Mouse (Mus musculus): ENCODE data around the gene Rpl23a.

Rpl23a gene

GRCm38 (mm10) chr11:78183884-78184514 is 615 bp upstream of the Rpl23a start:
- DNase-seq = no peak

- DNase-seq = no peak
Observed at GRCm38 (mm10) chr11:78182450-78182849, 934 bp downstream of the Rpl23a start.

GRCm38 (mm10) chr11:78181830-78182357 is 1.5 kb downstream of the Rpl23a start:
- no peak for DNase-seq

GRCm38 (mm10) chr11:78180081-78180761 is 3.2 kb downstream of the Rpl23a start:
- no peak for DNase-seq

GRCm38 (mm10) chr11:78179438-78179999 is 3.9 kb downstream of the Rpl23a start:
- DNase-seq = no peak

GRCm38 (mm10) chr11:78178859-78179437 is 4.4 kb downstream of the Rpl23a start:
- no peak for DNase-seq

GRCm38 (mm10) chr11:78177903-78178858 is 5.2 kb downstream of the Rpl23a start:
- peak; percentile 90 for DNase-seq

- DNase-seq = no peak
Observed at GRCm38 (mm10) chr11:78177437-78177836, 5.9 kb downstream of the Rpl23a start.

GRCm38 (mm10) chr11:78176905-78177331 is 6.5 kb downstream of the Rpl23a start:
- no peak for DNase-seq

GRCm38 (mm10) chr11:78176402-78176862 is 7.0 kb downstream of the Rpl23a start, which contains the start of the genes Nek8 and Tlcd1:
TSS of gene Nek8 (minus strand) at chr11:78176675.
TSS of gene Tlcd1 (plus strand) at chr11:78176711.
- DNase-seq = peak; percentile 84

- no peak for DNase-seq
Observed at GRCm38 (mm10) chr11:78175771-78176401, 7.5 kb downstream of the Rpl23a start.

GRCm38 (mm10) chr11:78174506-78174905 is 8.9 kb downstream of the Rpl23a start:
- no peak for DNase-seq

- DNase-seq = no peak
Observed at GRCm38 (mm10) chr11:78172748-78173383, 10.5 kb downstream of the Rpl23a start.

GRCm38 (mm10) chr11:78172034-78172747 is 11.2 kb downstream of the Rpl23a start:
- no peak for DNase-seq

GRCm38 (mm10) chr11:78171328-78171727 is 12.1 kb downstream of the Rpl23a start:
- DNase-seq = no peak

GRCm38 (mm10) chr11:78170306-78170705 is 13.1 kb downstream of the Rpl23a start:
- no peak for DNase-seq

- DNase-seq = no peak
Observed at GRCm38 (mm10) chr11:78168541-78169468, 14.6 kb downstream of the Rpl23a start.

GRCm38 (mm10) chr11:78167257-78167959 is 16.0 kb downstream of the Rpl23a start:
- DNase-seq = no peak

- DNase-seq = no peak
Observed at GRCm38 (mm10) chr11:78166640-78167039, 16.7 kb downstream of the Rpl23a start.
